Mouse (Mus musculus) heart, postnatal 0 days (tissue): Measurements from ENCODE around the gene Coro2b.

Experiments used
- CTCF ChIP-seq: IDR thresholded peaks from 2 replicates; pipeline ENCODE4 v1.5.1; 2016; ENCODE audit warnings: antibody characterized with exemption, control low read depth, low read depth
- EP300 ChIP-seq: IDR thresholded peaks from 2 replicates; pipeline ENCODE4 v1.6.1; 2016; ENCODE audit warnings: antibody characterized with exemption, low read depth

GRCm38 (mm10) chr9:62460086-62460485, 76.8 kb downstream of the Coro2b start:
- TF ChIP-seq EP300 (no peak), CTCF (no peak)
